Mouse (Mus musculus): Measurements from ENCODE around the gene Elovl5. TPM values are rescaled to one million over a fixed set of nuclear protein-coding genes. Genes with fewer than 3 reads are reported as not detected.

The Elovl5 gene
- polyA plus RNA-seq, 2 experiments: 59.1 to 72.7 TPM

GRCm38 (mm10) chr9:77910270-77911240 lies 6.6 kb upstream of the Elovl5 start:
- Histone ChIP-seq H3K4me3 (replicated peaks; ENCODE audit: low read length) (peak overlapping the region; percentile 67), H3K4me1 (ENCODE audit: control insufficient read depth, insufficient read depth, low read length) (peaks cover 11% of the 10 kb centered on the region), H3K9me3 (ENCODE audit: control insufficient read depth, low read length) (no peaks in the 10 kb centered on the region), H3K36me3 (ENCODE audit: control insufficient read depth, insufficient read depth, low read length) (no peaks in the 10 kb centered on the region), H3K27ac (replicated peaks; ENCODE audit: low read depth, low read length) (peak overlapping the region; percentile 94), H3K9ac (ENCODE audit: low read depth, low read length, severe bottlenecking) (peak overlapping the region; percentile 79), H3K27me3 (ENCODE audit: control insufficient read depth, insufficient read depth, low read length) (no peaks in the 10 kb centered on the region), H3K4me2 (replicated peaks; ENCODE audit: low read depth, low read length, severe bottlenecking) (peak overlapping the region; percentile 58)
- peak; percentile 97 for ATAC-seq (ENCODE audit: low FRiP score, low read depth)
- peak; percentile 70; the same call in 1 of the 2 replicates for TF ChIP-seq POLR2A (IDR thresholded peaks at IDR 0.05; ENCODE audit: borderline replicate concordance, extremely low read depth, insufficient read depth, insufficient read length)
- peak; percentile 84 for DNase-seq (ENCODE audit: low spot score)
- WGBS: under 1% methylated on average over 42 of the region's 68 CpGs

GRCm38 (mm10) chr9:77911508-77912229 lies 5.5 kb upstream of the Elovl5 start:
- no peak for TF ChIP-seq POLR2A (IDR thresholded peaks at IDR 0.05; ENCODE audit: borderline replicate concordance, extremely low read depth, insufficient read depth, insufficient read length)
- Histone ChIP-seq H3K9ac (ENCODE audit: low read depth, low read length, severe bottlenecking) (peak overlapping the region; percentile 79; the same call in 1 of the 2 replicates), H3K27ac (replicated peaks; ENCODE audit: low read depth, low read length) (peak overlapping the region; percentile 94), H3K36me3 (ENCODE audit: control insufficient read depth, insufficient read depth, low read length) (no peaks in the 10 kb centered on the region), H3K27me3 (ENCODE audit: control insufficient read depth, insufficient read depth, low read length) (no peaks in the 10 kb centered on the region), H3K4me3 (replicated peaks; ENCODE audit: low read length) (peak overlapping the region; percentile 67), H3K9me3 (ENCODE audit: control insufficient read depth, low read length) (no peaks in the 10 kb centered on the region), H3K4me1 (ENCODE audit: control insufficient read depth, insufficient read depth, low read length) (peaks cover 11% of the 10 kb centered on the region), H3K4me2 (replicated peaks; ENCODE audit: low read depth, low read length, severe bottlenecking) (peak overlapping the region; percentile 58)
- ATAC-seq (ENCODE audit: low FRiP score, low read depth): no peak
- 49% methylated on average over 7 of the region's 7 CpGs for WGBS
- no peak for DNase-seq (ENCODE audit: low spot score)

GRCm38 (mm10) chr9:77912246-77912645 lies 4.9 kb upstream of the Elovl5 start:
- 76% methylated on average over 6 of the region's 6 CpGs for WGBS
- no peak for ATAC-seq (ENCODE audit: low FRiP score, low read depth)

GRCm38 (mm10) chr9:77914616-77915015 lies 2.5 kb upstream of the Elovl5 start:
- H3K36me3 ChIP-seq (ENCODE audit: control insufficient read depth, insufficient read depth, low read length): no peaks in the 10 kb centered on the region
- ATAC-seq (ENCODE audit: low FRiP score, low read depth): no peak
- no peak for DNase-seq (ENCODE audit: low spot score)
- H3K9ac ChIP-seq (ENCODE audit: low read depth, low read length, severe bottlenecking): no peak overlapping the region
- no peaks in the 10 kb centered on the region for H3K9me3 ChIP-seq (ENCODE audit: control insufficient read depth, low read length)
- H3K4me2 ChIP-seq (replicated peaks; ENCODE audit: low read depth, low read length, severe bottlenecking): no peak overlapping the region
- H3K27ac ChIP-seq (replicated peaks; ENCODE audit: low read depth, low read length): no peak overlapping the region
- H3K4me3 ChIP-seq (replicated peaks; ENCODE audit: low read length): no peak overlapping the region
- 71% methylated on average over 4 of the region's 4 CpGs for WGBS
- TF ChIP-seq POLR2A (IDR thresholded peaks at IDR 0.05; ENCODE audit: borderline replicate concordance, extremely low read depth, insufficient read depth, insufficient read length): no peak
- peaks cover 21% of the 10 kb centered on the region for H3K4me1 ChIP-seq (ENCODE audit: control insufficient read depth, insufficient read depth, low read length)
- no peaks in the 10 kb centered on the region for H3K27me3 ChIP-seq (ENCODE audit: control insufficient read depth, insufficient read depth, low read length)

More at GRCm38 (mm10) chr9:77912246-77912645, 4.9 kb upstream of the Elovl5 start:
- no peak overlapping the region for H3K4me2 ChIP-seq (replicated peaks; ENCODE audit: low read depth, low read length, severe bottlenecking)
- H3K9me3 ChIP-seq (ENCODE audit: control insufficient read depth, low read length): no peaks in the 10 kb centered on the region
- no peak overlapping the region for H3K4me3 ChIP-seq (replicated peaks; ENCODE audit: low read length)
- H3K27ac ChIP-seq (replicated peaks; ENCODE audit: low read depth, low read length): no peak overlapping the region
- H3K9ac ChIP-seq (ENCODE audit: low read depth, low read length, severe bottlenecking): no peak overlapping the region
- no peaks in the 10 kb centered on the region for H3K36me3 ChIP-seq (ENCODE audit: control insufficient read depth, insufficient read depth, low read length)
- DNase-seq (ENCODE audit: low spot score): no peak
- H3K27me3 ChIP-seq (ENCODE audit: control insufficient read depth, insufficient read depth, low read length): no peaks in the 10 kb centered on the region
- no peak for TF ChIP-seq POLR2A (IDR thresholded peaks at IDR 0.05; ENCODE audit: borderline replicate concordance, extremely low read depth, insufficient read depth, insufficient read length)
- peaks cover 11% of the 10 kb centered on the region for H3K4me1 ChIP-seq (ENCODE audit: control insufficient read depth, insufficient read depth, low read length)

- DNase-seq (ENCODE audit: low spot score): no peak
These were observed 1.4 kb upstream of the Elovl5 start for GRCm38 (mm10) chr9:77915791-77916190.

More at GRCm38 (mm10) chr9:77915791-77916190, 1.4 kb upstream of the Elovl5 start:
- 47% methylated on average over 4 of the region's 4 CpGs for whole genome bisulfite sequencing
- H3K4me3 ChIP-seq (replicated peaks; ENCODE audit: low read length): no peak overlapping the region
- ATAC-seq (ENCODE audit: low FRiP score, low read depth): no peak
- H3K4me2 ChIP-seq (replicated peaks; ENCODE audit: low read depth, low read length, severe bottlenecking): no peak overlapping the region
- H3K27ac ChIP-seq (replicated peaks; ENCODE audit: low read depth, low read length): no peak overlapping the region
- H3K9ac ChIP-seq (ENCODE audit: low read depth, low read length, severe bottlenecking): no peak overlapping the region
- no peaks in the 10 kb centered on the region for H3K36me3 ChIP-seq (ENCODE audit: control insufficient read depth, insufficient read depth, low read length)
- TF ChIP-seq POLR2A (IDR thresholded peaks at IDR 0.05; ENCODE audit: borderline replicate concordance, extremely low read depth, insufficient read depth, insufficient read length): no peak
- no peaks in the 10 kb centered on the region for H3K9me3 ChIP-seq (ENCODE audit: control insufficient read depth, low read length)
- no peaks in the 10 kb centered on the region for H3K27me3 ChIP-seq (ENCODE audit: control insufficient read depth, insufficient read depth, low read length)
- H3K4me1 ChIP-seq (ENCODE audit: control insufficient read depth, insufficient read depth, low read length): peaks cover 17% of the 10 kb centered on the region
